Mouse (Mus musculus) midbrain, embryonic 12.5 days (tissue): ENCODE measurements at regions not wholly inside any gene's neighbourhood (a gene's known extent, or its start where the extent isn't known, plus 50 kb on each side); places are given as distances from the start of the nearest gene placed in this dataset.
"Not testable (repeated sequence)": the region's sequence is repeated elsewhere in the genome, so short reads cannot be mapped to it uniquely, and the experiment has no call there.

Source experiments
- ATAC-seq: fragments of 200-750 bp; cut with Nextera tagmentation; 2 replicates; pipeline ENCODE4 v1.8.0; 2017; ENCODE audit warnings: low read depth, moderate TSS enrichment, moderate library complexity; ENCODE audit not compliant: low FRiP score
- H3K27ac ChIP-seq: fragments of 300-500 bp; sonication (generic); replicated peaks from 2 replicates; pipeline ENCODE4 v1.5.1; 2016; ENCODE audit warnings: mild to moderate bottlenecking
- H3K27me3 ChIP-seq: fragments of 300-500 bp; sonication (generic); 2 replicates; pipeline ENCODE4 v1.6.1; 2016; ENCODE audit warnings: mild to moderate bottlenecking
- H3K36me3 ChIP-seq: fragments of 300-500 bp; sonication (generic); 2 replicates; pipeline ENCODE4 v1.6.1; 2016
- H3K4me1 ChIP-seq: fragments of 300-500 bp; sonication (generic); 2 replicates; pipeline ENCODE4 v1.6.1; 2016
- H3K4me2 ChIP-seq: fragments of 300-500 bp; sonication (generic); replicated peaks from 2 replicates; pipeline ENCODE4 v1.6.1; 2016; ENCODE audit warnings: mild to moderate bottlenecking, moderate library complexity
- H3K4me3 ChIP-seq: fragments of 300-500 bp; sonication (generic); 2 replicates; pipeline ENCODE4 v1.5.1; 2016; ENCODE audit warnings: mild to moderate bottlenecking
- H3K9ac ChIP-seq: fragments of 300-500 bp; sonication (generic); replicated peaks from 2 replicates; pipeline ENCODE4 v1.6.1; 2016; ENCODE audit warnings: mild to moderate bottlenecking, moderate library complexity
- H3K9me3 ChIP-seq: fragments of 300-500 bp; sonication (generic); 2 replicates; pipeline ENCODE4 v1.6.1; 2016; ENCODE audit warnings: mild to moderate bottlenecking
- WGBS: fragments of 180-500 bp; shearing (Covaris S2); methylation state at CpG from one replicate; pipeline ENCODE4 v1.1.7; 2016; 5-methylcytosine and 5-hydroxymethylcytosine counted together

DNA sequence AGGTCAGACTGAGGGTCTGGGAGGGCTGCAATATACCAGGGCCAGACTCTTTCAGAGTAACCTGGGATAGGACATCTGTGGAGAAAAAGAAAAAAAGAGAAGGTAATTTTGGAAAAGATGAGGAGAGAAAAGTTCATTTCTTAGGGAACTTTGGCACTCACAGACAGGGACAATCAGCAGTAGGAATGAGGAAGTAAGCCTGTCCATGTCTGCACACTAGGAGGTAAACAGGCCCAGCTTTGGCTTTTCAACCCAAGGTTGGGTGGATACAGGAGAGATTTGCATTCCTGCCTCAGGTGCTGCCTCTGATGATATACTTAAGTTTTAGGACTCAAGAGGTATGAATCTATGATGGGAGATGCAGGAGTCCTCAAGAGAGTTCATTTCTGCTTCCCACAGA lies 579.0 kb upstream of the Zfp386 start:
- not testable (repeated sequence) for H3K27me3 ChIP-seq, H3K4me2 ChIP-seq, H3K27ac ChIP-seq, H3K9ac ChIP-seq, H3K36me3 ChIP-seq, H3K4me1 ChIP-seq, H3K9me3 ChIP-seq, H3K4me3 ChIP-seq, ATAC-seq

DNA sequence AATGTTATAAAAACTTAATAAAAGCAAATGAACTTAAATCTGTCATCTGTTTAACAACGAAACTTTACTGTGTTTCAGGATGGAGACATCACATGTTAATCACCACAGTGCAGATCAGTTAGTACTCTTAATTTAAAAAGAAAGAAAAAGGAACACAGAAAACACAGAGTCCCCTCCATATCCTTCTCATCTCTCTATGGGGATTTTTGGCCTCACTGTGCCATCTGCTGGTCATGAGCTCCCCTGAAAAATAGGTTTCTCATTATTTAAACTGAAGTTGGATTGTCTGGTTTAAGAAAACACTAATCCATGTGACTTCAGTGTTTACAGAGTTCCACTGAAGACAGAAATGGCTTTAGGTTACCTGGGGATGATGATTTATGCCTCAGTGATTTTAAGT lies 548.7 kb upstream of the Zfp386 start:
- Histone ChIP-seq H3K36me3 (no peaks in the 10 kb centered on the region), H3K4me3 (no peak overlapping the region), H3K9ac (no peak overlapping the region), H3K27ac (no peak overlapping the region), H3K27me3 (no peaks in the 10 kb centered on the region), H3K4me1 (no peaks in the 10 kb centered on the region), H3K4me2 (no peak overlapping the region), H3K9me3 (0 out of 2 replicates have a peak, but pooled peaks cover 3% of the 10 kb centered on the region)
- no peak for ATAC-seq
- WGBS, result 67% methylated on average over 1 of the region's 1 CpGs

- H3K4me2 ChIP-seq, ATAC-seq, H3K27me3 ChIP-seq, H3K36me3 ChIP-seq, H3K9me3 ChIP-seq, H3K4me1 ChIP-seq, H3K9ac ChIP-seq, H3K4me3 ChIP-seq, H3K27ac ChIP-seq: not testable (repeated sequence)
- WGBS, result 67% methylated on average over 3 of the region's 3 CpGs
These were observed 540.2 kb upstream of the Zfp386 start for GRCm38 (mm10) chr12:115507285-115507684.

DNA sequence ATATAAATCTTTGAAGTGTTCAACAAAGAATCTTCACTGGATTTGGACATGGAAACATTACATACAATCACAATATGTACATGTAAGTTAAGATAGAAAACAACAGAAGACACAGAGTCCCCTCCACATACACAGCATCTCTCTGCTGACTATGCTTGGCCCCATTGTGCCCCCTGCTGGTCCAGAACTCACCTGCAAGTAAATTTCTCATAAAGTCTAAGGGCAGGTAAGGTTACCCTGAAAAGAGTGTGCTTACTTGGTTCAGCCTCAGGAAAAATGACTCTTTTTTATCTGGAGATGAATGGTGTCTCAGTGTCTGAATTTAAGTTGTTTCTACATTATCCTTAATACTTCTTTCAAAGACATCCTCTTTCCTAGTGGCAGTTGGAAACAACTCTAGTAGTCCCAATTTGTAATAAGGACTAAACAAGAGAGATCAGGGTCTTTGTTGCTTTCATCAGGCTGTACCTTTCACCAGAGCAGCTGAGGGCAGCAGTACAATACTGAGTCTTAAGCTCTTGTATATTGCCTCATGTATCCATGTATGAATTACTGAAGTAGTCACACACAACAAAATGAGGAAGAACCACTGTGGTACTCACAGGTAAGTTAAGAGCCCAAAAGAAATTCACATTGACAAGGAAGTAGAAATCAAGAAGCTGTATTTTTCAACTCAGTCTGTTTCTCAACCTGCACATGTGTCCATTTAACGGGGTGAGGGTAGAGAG lies 538.7 kb upstream of the Zfp386 start:
- not testable (repeated sequence) for H3K4me2 ChIP-seq, H3K9me3 ChIP-seq, H3K27me3 ChIP-seq, ATAC-seq, H3K27ac ChIP-seq, H3K4me3 ChIP-seq, H3K4me1 ChIP-seq, H3K36me3 ChIP-seq, H3K9ac ChIP-seq
- 36% methylated on average over 1 of the region's 1 CpGs for WGBS

DNA sequence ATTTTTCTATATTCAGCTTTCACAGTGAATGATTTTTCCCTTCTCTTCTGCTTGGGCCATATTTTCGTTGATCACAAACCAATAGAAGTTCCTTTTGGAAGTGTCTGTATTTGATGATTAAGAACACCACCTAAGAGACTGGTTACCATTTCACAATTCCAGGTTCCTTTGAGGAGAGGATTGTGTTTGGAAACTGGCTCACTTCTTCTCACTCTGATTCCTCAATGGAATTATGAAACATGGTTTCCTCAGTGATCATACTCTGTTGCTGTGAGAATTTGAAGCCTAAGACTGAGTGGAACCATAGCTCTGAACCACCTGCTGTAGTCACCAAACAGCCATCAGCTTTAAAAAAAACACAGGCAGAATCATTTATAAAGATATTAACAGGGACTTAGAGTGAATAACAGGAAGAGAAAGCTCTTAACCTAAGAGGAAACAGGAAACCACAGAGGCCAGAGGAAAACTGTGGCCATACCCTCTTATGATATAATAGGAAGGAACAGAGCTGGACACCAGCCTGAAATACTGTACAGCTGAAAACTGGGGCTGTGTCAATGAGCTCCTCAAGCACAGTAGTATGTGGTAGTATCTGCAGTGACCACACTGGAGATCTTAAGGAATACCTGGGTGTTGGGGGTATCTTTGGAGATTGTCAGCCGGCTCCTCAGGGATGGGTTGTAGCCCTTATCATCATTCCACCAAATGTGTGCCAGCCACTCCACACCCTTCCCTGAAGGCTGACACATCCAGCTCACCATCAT lies 528.6 kb upstream of the Zfp386 start:
- 66% methylated on average over 2 of the region's 2 CpGs for WGBS
- not testable (repeated sequence) for H3K4me2 ChIP-seq, H3K27ac ChIP-seq, ATAC-seq, H3K9ac ChIP-seq, H3K36me3 ChIP-seq, H3K4me1 ChIP-seq, H3K4me3 ChIP-seq, H3K27me3 ChIP-seq
- H3K9me3 ChIP-seq, result peaks cover 22% of the 10 kb centered on the region; the same call in 1 of the 2 replicates

GRCm38 (mm10) chr12:115527065-115527464 lies 520.5 kb upstream of the Zfp386 start:
- Histone ChIP-seq H3K9me3 (peaks cover 50% of the 10 kb centered on the region; the same call in 1 of the 2 replicates), H3K27ac (no peak overlapping the region), H3K4me3 (no peak overlapping the region), H3K4me2 (no peak overlapping the region), H3K36me3 (no peaks in the 10 kb centered on the region), H3K9ac (no peak overlapping the region), H3K4me1 (no peaks in the 10 kb centered on the region), H3K27me3 (no peaks in the 10 kb centered on the region)
- no peak for ATAC-seq
- 69% methylated on average over 3 of the region's 3 CpGs for WGBS

DNA sequence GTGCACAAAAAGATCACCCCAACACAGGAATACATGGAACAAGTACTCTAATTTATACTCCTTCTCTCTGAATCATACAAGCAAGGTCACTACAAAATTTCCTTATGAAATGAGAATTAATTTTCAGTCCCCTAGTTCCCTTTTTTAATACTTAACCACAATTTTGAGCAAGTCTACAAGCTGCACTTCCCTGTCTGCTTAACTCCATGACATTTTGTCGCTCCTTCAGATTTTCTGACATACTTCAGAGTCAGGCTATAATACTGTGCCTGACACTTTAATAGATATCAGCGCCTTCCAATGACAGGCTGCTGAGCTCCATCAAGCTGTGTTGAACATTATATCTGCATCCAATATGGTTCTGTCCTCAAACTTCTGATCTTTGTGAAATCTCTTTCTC lies 505.0 kb upstream of the Zfp386 start:
- no peak for ATAC-seq
- peaks cover 31% of the 10 kb centered on the region for H3K9me3 ChIP-seq
- WGBS, result 65% methylated on average over 2 of the region's 2 CpGs

GRCm38 (mm10) chr12:115566878-115567277 lies 480.6 kb upstream of the Zfp386 start:
- H3K9ac ChIP-seq, H3K4me3 ChIP-seq, ATAC-seq, H3K4me1 ChIP-seq, H3K36me3 ChIP-seq, H3K27ac ChIP-seq, H3K9me3 ChIP-seq, H3K4me2 ChIP-seq, H3K27me3 ChIP-seq: not testable (repeated sequence)
- WGBS, result 69% methylated on average over 4 of the region's 4 CpGs

More for the DNA sequence above, 505.0 kb upstream of the Zfp386 start:
- Histone ChIP-seq H3K4me3 (no peak overlapping the region), H3K27me3 (no peaks in the 10 kb centered on the region), H3K27ac (no peak overlapping the region), H3K4me2 (no peak overlapping the region), H3K36me3 (no peaks in the 10 kb centered on the region), H3K4me1 (no peaks in the 10 kb centered on the region), H3K9ac (no peak overlapping the region)

DNA sequence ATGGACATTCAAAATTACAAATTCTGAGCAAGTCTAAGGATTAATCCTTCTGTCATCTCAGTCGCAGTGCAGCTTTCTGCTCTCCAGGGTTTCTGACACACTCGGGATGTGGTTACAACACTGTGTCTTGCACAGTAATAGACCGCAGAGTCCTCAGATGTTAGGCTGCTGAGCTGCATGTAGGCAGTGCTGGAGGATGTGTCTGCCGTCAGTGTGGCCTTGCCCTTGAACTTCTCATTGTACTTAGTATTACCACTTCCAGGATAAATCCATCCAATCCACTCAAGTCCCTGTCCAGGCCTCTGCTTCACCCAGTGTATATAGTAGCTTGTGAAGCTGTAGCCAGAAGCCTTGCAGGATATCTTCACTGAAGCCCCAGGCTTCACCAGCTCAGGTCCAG lies 454.5 kb upstream of the Zfp386 start:
- not testable (repeated sequence) for H3K27ac ChIP-seq, H3K4me1 ChIP-seq, ATAC-seq, H3K4me2 ChIP-seq, H3K36me3 ChIP-seq, H3K9ac ChIP-seq, H3K4me3 ChIP-seq, H3K27me3 ChIP-seq
- H3K9me3 ChIP-seq, result peaks cover 24% of the 10 kb centered on the region
- WGBS, result 87% methylated on average over 4 of the region's 4 CpGs

DNA sequence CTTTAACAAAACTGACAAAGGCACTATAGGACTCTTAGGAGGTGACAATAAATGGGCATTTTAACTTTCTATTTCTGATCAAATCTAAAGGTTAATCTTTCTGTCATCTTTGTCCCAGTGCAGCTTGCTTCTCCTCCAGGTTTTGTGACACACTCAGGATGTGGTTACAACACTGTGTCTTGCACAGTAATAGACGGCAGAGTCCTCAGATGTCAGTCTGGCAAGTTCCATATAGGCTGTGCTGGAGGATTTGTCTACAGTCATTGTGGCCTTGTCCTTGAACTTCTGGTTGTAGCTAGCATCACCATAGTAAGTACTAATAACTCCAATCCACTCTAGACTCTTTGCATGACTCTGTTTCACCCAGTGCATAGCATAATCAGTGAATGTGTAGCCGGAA lies 443.8 kb upstream of the Zfp386 start:
- H3K4me2 ChIP-seq, result no peak overlapping the region
- WGBS, result 80% methylated on average over 2 of the region's 2 CpGs
- H3K9ac ChIP-seq, result no peak overlapping the region
- no peaks in the 10 kb centered on the region for H3K36me3 ChIP-seq
- H3K27me3 ChIP-seq, result no peaks in the 10 kb centered on the region
- no peak overlapping the region for H3K4me3 ChIP-seq
- H3K4me1 ChIP-seq, result no peaks in the 10 kb centered on the region
- no peak for ATAC-seq
- H3K27ac ChIP-seq, result no peak overlapping the region
- H3K9me3 ChIP-seq, result peaks cover 26% of the 10 kb centered on the region

GRCm38 (mm10) chr12:115604951-115605350 lies 442.6 kb upstream of the Zfp386 start:
- H3K4me2 ChIP-seq, result no peak overlapping the region
- ATAC-seq, result no peak
- H3K9me3 ChIP-seq, result peaks cover 26% of the 10 kb centered on the region
- no peaks in the 10 kb centered on the region for H3K27me3 ChIP-seq
- H3K36me3 ChIP-seq, result no peaks in the 10 kb centered on the region
- no peak overlapping the region for H3K4me3 ChIP-seq
- H3K27ac ChIP-seq, result no peak overlapping the region
- no peaks in the 10 kb centered on the region for H3K4me1 ChIP-seq
- no peak overlapping the region for H3K9ac ChIP-seq
- 48% methylated on average over 3 of the region's 3 CpGs for WGBS

GRCm38 (mm10) chr12:115622564-115623233 lies 424.8 kb upstream of the Zfp386 start:
- not testable (repeated sequence) for H3K4me1 ChIP-seq, ATAC-seq, H3K36me3 ChIP-seq, H3K27ac ChIP-seq, H3K9ac ChIP-seq, H3K4me3 ChIP-seq, H3K27me3 ChIP-seq, H3K4me2 ChIP-seq
- 100% methylated on average over 1 of the region's 1 CpGs for WGBS
- H3K9me3 ChIP-seq, result peaks cover 18% of the 10 kb centered on the region; the same call in 1 of the 2 replicates
